Mouse (Mus musculus): Measurements from ENCODE around the gene Nsrp1. TPM values are rescaled to one million over a fixed set of nuclear protein-coding genes. Genes with fewer than 3 reads are reported as not detected.

Nsrp1 gene
- total RNA-seq, 2 experiments from 2014 or later = 16.1 to 17.2 TPM

Small RNAs within 50 kb of the gene (microRNA-seq; reads per million reads assigned to microRNA genes)
- gene Mir423 = 2,065 to 4,575 reads per million in 2 experiments

Other genes with a start within 250 kb of the Nsrp1 start
- 10 to 100 TPM; 78.0 to 78.1 TPM for gene Cpd, start 231.4 kb downstream of the Nsrp1 start, total RNA-seq (2021)
- gene Tmigd1, start 176.3 kb downstream of the Nsrp1 start, total RNA-seq (2021) = not detected
- 10 to 100 TPM; 85.0 to 91.7 TPM for gene Blmh, start 153.6 kb downstream of the Nsrp1 start, total RNA-seq (2021)
- under 1 TPM in 1 of 2 experiments, not detected in 1; 0.53 TPM for gene Slc6a4, start 79.8 kb downstream of the Nsrp1 start, total RNA-seq (2021)
- 1 to 10 TPM; 2.3 to 2.4 TPM for gene Efcab5, start 110.5 kb upstream of the Nsrp1 start, total RNA-seq (2021)
- 10 to 100 TPM; 44.9 to 46.5 TPM for gene Ssh2, start 137.9 kb upstream of the Nsrp1 start, total RNA-seq (2021)